Mouse (Mus musculus) spleen, adult 2 months (tissue): ENCODE results near the gene Snx9.

ENCODE experiments used
- CTCF ChIP-seq: fragments of 200-500 bp; IDR thresholded peaks from 2 replicates; pipeline ENCODE4 v1.5.1; 2011; ENCODE audit warnings: mild to moderate bottlenecking, inconsistent platforms; ENCODE audit not compliant: insufficient read depth, insufficient read length, insufficient replicate concordance; ENCODE audit errors: extremely low read depth
- POLR2A ChIP-seq: fragments of 200-500 bp; IDR thresholded peaks from 2 replicates; pipeline ENCODE4 v1.6.1; 2011; ENCODE audit warnings: low read depth, low read length, inconsistent platforms

- no peak for TF ChIP-seq CTCF
- TF ChIP-seq POLR2A = no peak
Measured at GRCm38 (mm10) chr17:5911591-5911990, 70.5 kb downstream of the Snx9 start.
